In the genomic region with DNA sequence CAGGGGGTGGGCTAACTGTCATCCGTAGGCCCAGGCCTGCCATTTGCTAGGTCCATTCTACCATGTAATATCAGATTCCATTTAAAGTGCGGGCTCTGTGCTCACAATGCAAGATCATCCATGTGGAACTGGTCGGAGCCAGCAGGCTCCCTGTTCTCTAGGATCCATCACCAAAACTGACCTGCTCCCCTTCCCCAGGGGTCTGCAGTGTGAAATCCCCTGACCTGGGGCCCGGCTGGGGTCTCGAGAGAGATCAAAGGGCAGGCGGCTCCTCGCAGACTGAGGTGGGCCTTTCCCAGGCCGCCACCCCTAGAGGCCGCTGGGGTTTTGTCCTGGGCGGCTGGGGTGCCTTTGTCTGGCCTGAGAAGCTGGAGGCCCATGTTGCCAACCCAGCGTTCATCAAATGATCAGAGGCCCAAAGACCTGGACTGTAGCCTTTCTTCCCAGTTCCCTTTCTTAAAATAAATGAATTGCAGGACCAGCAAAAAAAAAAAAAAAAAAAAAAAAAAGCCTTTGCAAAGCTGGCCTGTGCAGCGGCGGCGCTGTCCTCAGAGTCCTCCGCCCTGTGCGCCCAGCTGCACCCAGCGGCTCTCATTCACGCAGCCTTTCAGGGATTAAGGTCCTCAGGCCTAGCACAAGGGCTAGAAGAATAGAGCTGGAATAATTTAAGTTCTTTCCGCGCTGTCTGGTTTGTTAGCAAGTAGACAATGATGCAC, we compare ENCODE assay signal across 11 mouse cellular contexts.
DNase-seq lines count a peak whose midpoint lies in the region; ATAC-seq lines count a peak whose summit lies in the region.
"Had no signal": no experiment of that assay in that cellular context is flagged by ENCODE, and none has a peak within 500 bp of the region (broad histone marks: within the 10 kb centered on the region; RNA-seq: fewer than 3 reads in every experiment).

No protein-coding gene starts in this region.

- H3K27ac ChIP-seq in forebrain, embryonic 12.5 days = peak overlapping the region; percentile 97
- no peak overlapping the region for H3K27ac ChIP-seq in limb, embryonic 11.5 days (replicated peaks; ENCODE audit: low read depth, low read length)

- peaks cover 43% of the 10 kb centered on the region for H3K36me3 ChIP-seq in forebrain, embryonic 12.5 days (replicated peaks)
- H3K36me3 ChIP-seq in limb, embryonic 11.5 days (ENCODE audit: control insufficient read depth, insufficient read depth, low read length) = no peaks in the 10 kb centered on the region
- H3K36me3 ChIP-seq: G1E had no signal

- H3K27me3 ChIP-seq in forebrain, embryonic 12.5 days = 0 out of 2 replicates have a peak, but pooled peaks cover 3% of the 10 kb centered on the region
- H3K27me3 ChIP-seq in limb, embryonic 11.5 days (ENCODE audit: control insufficient read depth, insufficient read depth, low read length) = no peaks in the 10 kb centered on the region

- peaks cover 87% of the 10 kb centered on the region for H3K4me1 ChIP-seq in forebrain, embryonic 12.5 days
- peaks cover 8% of the 10 kb centered on the region for H3K4me1 ChIP-seq in limb, embryonic 11.5 days (ENCODE audit: control insufficient read depth, insufficient read depth, low read length)

- no peak overlapping the region for H3K4me3 ChIP-seq in forebrain, embryonic 12.5 days (replicated peaks)
- no peak overlapping the region for H3K4me3 ChIP-seq in limb, embryonic 11.5 days (ENCODE audit: low read depth, low read length)

- peak; percentile 77 for ATAC-seq in forebrain, embryonic 12.5 days (ENCODE audit: low FRiP score)
- 0 out of 2 replicates have a peak, but pooled peaks have one; percentile 20 for ATAC-seq in limb, embryonic 11.5 days (ENCODE audit: insufficient number of reproducible peaks, low FRiP score, low TSS enrichment, low read depth)

- H3K9ac ChIP-seq in forebrain, embryonic 12.5 days = peak overlapping the region; percentile 34; the same call in 1 of the 2 replicates
- peak overlapping the region; percentile 49; the same call in 1 of the 2 replicates for H3K9ac ChIP-seq in limb, embryonic 11.5 days (ENCODE audit: low read length)

- H3K9me3 ChIP-seq in forebrain, embryonic 12.5 days = no peaks in the 10 kb centered on the region
- H3K9me3 ChIP-seq in limb, embryonic 11.5 days (ENCODE audit: control insufficient read depth, low read length) = no peaks in the 10 kb centered on the region

- peak; percentile 52 to 53 for DNase-seq in right cerebral cortex, postnatal 10 days (ENCODE audit: low spot score in 2 of 2)
- no peak for DNase-seq in right cerebral cortex, postnatal 25 days
- DNase-seq in limb, embryonic 11.5 days (ENCODE audit: low spot score) = peak; percentile 67
- peak; percentile 80 for DNase-seq in retina, embryonic 14.5 days (ENCODE audit: low spot score)
- DNase-seq in layer of hippocampus, postnatal 25 days (ENCODE audit: extremely low spot score in 1 of 2, low spot score in 1 of 2) = no peak
- DNase-seq in yolk sac, embryonic 10.5 days (ENCODE audit: low spot score) = no peak
- DNase-seq in adrenal gland, adult 8-10 months = no peak
- DNase-seq: adrenal gland, postnatal 14 days; lung, adult 2 months had no signal

- H3K4me2 ChIP-seq in forebrain, embryonic 12.5 days = peak overlapping the region; percentile 26
- no peak overlapping the region for H3K4me2 ChIP-seq in limb, embryonic 11.5 days (ENCODE audit: low read depth, severe bottlenecking)

- WGBS in forebrain, embryonic 12.5 days = 3% methylated on average over 20 of the region's 20 CpGs
- WGBS in limb, embryonic 11.5 days = 26% methylated on average over 20 of the region's 20 CpGs

Comparison
In these comparisons a context has a peak if more than half of its experiments do, and no peak if none do; other contexts are left out.
1. DNase-seq: peak in right cerebral cortex, postnatal 10 days (2 of 2), limb, embryonic 11.5 days (single experiment) and retina, embryonic 14.5 days (single experiment); none in right cerebral cortex, postnatal 25 days (single experiment), layer of hippocampus, postnatal 25 days (0 of 2), yolk sac, embryonic 10.5 days (single experiment) and adrenal gland, adult 8-10 months (single experiment).